Mouse (Mus musculus) central nervous system, embryonic 18 days (tissue): ENCODE data around the gene Arhgef28. TPM values are rescaled to one million over a fixed set of nuclear protein-coding genes. Genes with fewer than 3 reads are reported as not detected.

Experiments used
- polyA plus RNA-seq: library from polyadenylated mRNA; depleted of rRNA; stranded (reverse); fragments of >200 nt; gene quantifications from 2 replicates; pipeline ENCODE4 v1.2.3, GENCODE M21; 2012; rRNA removed

Gene Arhgef28
- 16.5 and 17.7 TPM in 2 replicates for polyA plus RNA-seq

DNA sequence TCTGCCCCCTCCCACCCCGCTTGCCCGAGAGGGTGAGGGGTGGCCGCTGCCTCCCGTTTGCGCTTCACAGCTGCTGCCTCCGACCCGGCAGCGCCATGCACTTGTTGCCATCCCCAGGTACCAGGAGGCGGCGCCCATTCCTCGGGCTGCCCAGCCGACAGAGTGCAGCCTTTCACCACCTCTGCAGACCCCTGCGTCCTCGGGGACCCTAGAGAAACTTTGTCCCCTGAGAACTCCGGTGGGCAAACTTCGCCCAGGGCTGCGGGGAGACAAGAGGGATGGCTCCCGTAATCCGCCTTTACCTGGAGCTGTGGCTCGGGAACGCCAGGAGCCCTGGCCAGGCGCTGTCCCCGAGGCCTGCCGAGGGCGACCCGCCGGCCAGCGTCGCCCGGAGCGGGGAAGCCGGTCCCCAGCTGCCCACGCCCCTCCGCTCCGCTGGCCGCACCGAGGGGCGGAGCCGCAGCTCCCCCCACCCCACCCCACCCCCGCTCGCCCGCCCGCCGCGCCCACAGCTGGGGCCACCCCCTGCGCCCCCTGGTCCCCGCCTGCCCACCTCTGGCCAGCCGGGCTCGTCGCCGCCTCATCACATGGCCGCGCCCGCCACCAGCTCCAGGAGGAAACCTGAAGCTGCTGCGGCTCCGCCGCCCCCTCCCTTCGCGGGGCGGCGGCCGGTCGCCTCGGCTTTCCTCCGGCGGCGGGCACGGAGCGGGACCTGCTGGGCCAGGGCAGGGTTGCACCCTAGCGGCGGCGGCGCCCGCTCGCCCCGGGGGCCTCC lies at the start of gene Arhgef28:
Gene Arhgef28 (minus strand): TSS at position 669 of the 775 bp plus-strand sequence.

Other genes with a start within 250 kb of the Arhgef28 start
- 23.5 and 24.1 TPM in 2 replicates for gene Utp15, start 56.6 kb upstream of the Arhgef28 start, polyA plus RNA-seq
- gene Ankra2, start 56.6 kb upstream of the Arhgef28 start, polyA plus RNA-seq = 117 and 126 TPM in 2 replicates
- gene Gm21976, start 73.4 kb upstream of the Arhgef28 start, polyA plus RNA-seq = not detected in 2 replicates
- gene Btf3, start 110.6 kb upstream of the Arhgef28 start, polyA plus RNA-seq = 679 and 729 TPM in 2 replicates
- gene Foxd1, start 147.8 kb upstream of the Arhgef28 start, polyA plus RNA-seq = 1.8 and 1.9 TPM in 2 replicates